Mouse (Mus musculus): ENCODE data around the gene Pomgnt1. TPM values are rescaled to one million over a fixed set of nuclear protein-coding genes. Genes with fewer than 3 reads are reported as not detected.

The Pomgnt1 gene
- polyA plus RNA-seq, 1 experiment from 2014 or later = 49.4 TPM

- no peaks in the 10 kb centered on the region for H3K36me3 ChIP-seq (ENCODE audit: control insufficient read depth, insufficient read depth, low read length)
- WGBS = 38% methylated on average over 8 of the region's 8 CpGs
- H3K9me3 ChIP-seq (replicated peaks; ENCODE audit: control insufficient read depth, low read length) = no peaks in the 10 kb centered on the region
- peak; percentile 54; the same call in 1 of the 2 replicates for ATAC-seq (ENCODE audit: insufficient read depth, low FRiP score)
- no peak overlapping the region for H3K9ac ChIP-seq (ENCODE audit: low read length)
- H3K27ac ChIP-seq (ENCODE audit: low read length) = peak overlapping the region; percentile 87
- peak overlapping the region; percentile 9; the same call in 1 of the 2 replicates for H3K4me3 ChIP-seq (replicated peaks; ENCODE audit: low read length)
- no peaks in the 10 kb centered on the region for H3K27me3 ChIP-seq (ENCODE audit: control insufficient read depth, insufficient read depth, low read length)
- H3K4me2 ChIP-seq (ENCODE audit: low read depth, low read length) = peak overlapping the region; percentile 38
- no peaks in the 10 kb centered on the region for H3K4me1 ChIP-seq (ENCODE audit: control insufficient read depth, insufficient read depth, low read length)
Measured at GRCm38 (mm10) chr4:116165708-116166407, 42.2 kb downstream of the Pomgnt1 start.

- peak within 1 kb of the TSS; percentile 24 for H3K4me3 ChIP-seq (replicated peaks; ENCODE audit: low read length)
- no peaks in the 10 kb centered on the region for H3K4me1 ChIP-seq (ENCODE audit: control insufficient read depth, insufficient read depth, low read length)
- no peaks in the 10 kb centered on the region for H3K27me3 ChIP-seq (ENCODE audit: control insufficient read depth, insufficient read depth, low read length)
- H3K9ac ChIP-seq (ENCODE audit: low read length) = peak within 1 kb of the TSS; percentile 43
- H3K36me3 ChIP-seq (ENCODE audit: control insufficient read depth, insufficient read depth, low read length) = no peaks in the 10 kb centered on the region
- ATAC-seq (ENCODE audit: insufficient read depth, low FRiP score) = peak; percentile 56
- peak within 1 kb of the TSS; percentile 64 for H3K27ac ChIP-seq (ENCODE audit: low read length)
- H3K4me2 ChIP-seq (ENCODE audit: low read depth, low read length) = peak within 1 kb of the TSS; percentile 38
- WGBS = 25% methylated on average over 7 of the region's 7 CpGs
- no peaks in the 10 kb centered on the region for H3K9me3 ChIP-seq (replicated peaks; ENCODE audit: control insufficient read depth, low read length)
Measured at GRCm38 (mm10) chr4:116167404-116167803, 43.8 kb downstream of the Pomgnt1 start, which contains the start of gene Tspan1. Gene Tspan1 (minus strand): TSS chr4:116167601.

- ATAC-seq (ENCODE audit: insufficient read depth, low FRiP score) = 0 out of 2 replicates have a peak, but pooled peaks have one; percentile 23
- no peak overlapping the region for H3K4me2 ChIP-seq (ENCODE audit: low read depth, low read length)
- no peaks in the 10 kb centered on the region for H3K4me1 ChIP-seq (ENCODE audit: control insufficient read depth, insufficient read depth, low read length)
- H3K36me3 ChIP-seq (ENCODE audit: control insufficient read depth, insufficient read depth, low read length) = no peaks in the 10 kb centered on the region
- H3K9ac ChIP-seq (ENCODE audit: low read length) = no peak overlapping the region
- H3K9me3 ChIP-seq (replicated peaks; ENCODE audit: control insufficient read depth, low read length) = no peaks in the 10 kb centered on the region
- no peak overlapping the region for H3K4me3 ChIP-seq (replicated peaks; ENCODE audit: low read length)
- 66% methylated on average over 8 of the region's 8 CpGs for WGBS
- no peak overlapping the region for H3K27ac ChIP-seq (ENCODE audit: low read length)
- H3K27me3 ChIP-seq (ENCODE audit: control insufficient read depth, insufficient read depth, low read length) = no peaks in the 10 kb centered on the region
Measured at GRCm38 (mm10) chr4:116168617-116169352, 45.1 kb downstream of the Pomgnt1 start.

- Histone ChIP-seq H3K4me3 (replicated peaks; ENCODE audit: low read length) (no peak overlapping the region), H3K36me3 (ENCODE audit: control insufficient read depth, insufficient read depth, low read length) (no peaks in the 10 kb centered on the region), H3K27me3 (ENCODE audit: control insufficient read depth, insufficient read depth, low read length) (no peaks in the 10 kb centered on the region), H3K4me2 (ENCODE audit: low read depth, low read length) (no peak overlapping the region), H3K9me3 (replicated peaks; ENCODE audit: control insufficient read depth, low read length) (no peaks in the 10 kb centered on the region), H3K4me1 (ENCODE audit: control insufficient read depth, insufficient read depth, low read length) (no peaks in the 10 kb centered on the region; the same call in 1 of the 2 replicates), H3K27ac (ENCODE audit: low read length) (no peak overlapping the region), H3K9ac (ENCODE audit: low read length) (no peak overlapping the region)
- 66% methylated on average over 3 of the region's 3 CpGs for WGBS
- ATAC-seq (ENCODE audit: insufficient read depth, low FRiP score) = no peak
Measured at GRCm38 (mm10) chr4:116169353-116169672, 45.7 kb downstream of the Pomgnt1 start.

GRCm38 (mm10) chr4:116173072-116173471, 49.4 kb downstream of the Pomgnt1 start, which contains the start of the genes 1700042G07Rik and Gm49337:
Gene 1700042G07Rik (plus strand): TSS chr4:116173372.
Gene Gm49337 (plus strand): TSS chr4:116173384.
- Histone ChIP-seq H3K27me3 (ENCODE audit: control insufficient read depth, insufficient read depth, low read length) (no peaks in the 10 kb centered on the region), H3K36me3 (ENCODE audit: control insufficient read depth, insufficient read depth, low read length) (no peaks in the 10 kb centered on the region), H3K9ac (ENCODE audit: low read length) (no peak within 1 kb of the TSS), H3K4me3 (replicated peaks; ENCODE audit: low read length) (no peak within 1 kb of the TSS), H3K4me1 (ENCODE audit: control insufficient read depth, insufficient read depth, low read length) (peaks cover 24% of the 10 kb centered on the region), H3K9me3 (replicated peaks; ENCODE audit: control insufficient read depth, low read length) (no peaks in the 10 kb centered on the region), H3K4me2 (ENCODE audit: low read depth, low read length) (no peak within 1 kb of the TSS), H3K27ac (ENCODE audit: low read length) (peak within 1 kb of the TSS; percentile 24; the same call in 1 of the 2 replicates)
- no peak for ATAC-seq (ENCODE audit: insufficient read depth, low FRiP score)
- WGBS = 83% methylated on average over 6 of the region's 6 CpGs

GRCm38 (mm10) chr4:116173752-116174151, 50.1 kb downstream of the Pomgnt1 start:
- Histone ChIP-seq H3K36me3 (ENCODE audit: control insufficient read depth, insufficient read depth, low read length) (no peaks in the 10 kb centered on the region), H3K4me2 (ENCODE audit: low read depth, low read length) (no peak overlapping the region), H3K27ac (ENCODE audit: low read length) (no peak overlapping the region), H3K4me3 (replicated peaks; ENCODE audit: low read length) (no peak overlapping the region), H3K9me3 (replicated peaks; ENCODE audit: control insufficient read depth, low read length) (no peaks in the 10 kb centered on the region), H3K9ac (ENCODE audit: low read length) (no peak overlapping the region), H3K27me3 (ENCODE audit: control insufficient read depth, insufficient read depth, low read length) (no peaks in the 10 kb centered on the region), H3K4me1 (ENCODE audit: control insufficient read depth, insufficient read depth, low read length) (peaks cover 24% of the 10 kb centered on the region)
- no peak for ATAC-seq (ENCODE audit: insufficient read depth, low FRiP score)
- 86% methylated on average over 4 of the region's 4 CpGs for WGBS

- ATAC-seq (ENCODE audit: insufficient read depth, low FRiP score) = 0 out of 2 replicates have a peak, but pooled peaks have one; percentile 19
- Histone ChIP-seq H3K4me1 (ENCODE audit: control insufficient read depth, insufficient read depth, low read length) (peaks cover 24% of the 10 kb centered on the region), H3K36me3 (ENCODE audit: control insufficient read depth, insufficient read depth, low read length) (no peaks in the 10 kb centered on the region), H3K9ac (ENCODE audit: low read length) (no peak overlapping the region), H3K27me3 (ENCODE audit: control insufficient read depth, insufficient read depth, low read length) (no peaks in the 10 kb centered on the region), H3K4me2 (ENCODE audit: low read depth, low read length) (no peak overlapping the region), H3K4me3 (replicated peaks; ENCODE audit: low read length) (no peak overlapping the region), H3K9me3 (replicated peaks; ENCODE audit: control insufficient read depth, low read length) (no peaks in the 10 kb centered on the region), H3K27ac (ENCODE audit: low read length) (peak overlapping the region; percentile 60)
- WGBS = 38% methylated on average over 6 of the region's 6 CpGs
Measured at GRCm38 (mm10) chr4:116174466-116175116, 51.0 kb downstream of the Pomgnt1 start.

- H3K9me3 ChIP-seq (replicated peaks; ENCODE audit: control insufficient read depth, low read length) = no peaks in the 10 kb centered on the region
- H3K27me3 ChIP-seq (ENCODE audit: control insufficient read depth, insufficient read depth, low read length) = no peaks in the 10 kb centered on the region
- peak overlapping the region; percentile 60 for H3K27ac ChIP-seq (ENCODE audit: low read length)
- no peak overlapping the region for H3K4me3 ChIP-seq (replicated peaks; ENCODE audit: low read length)
- ATAC-seq (ENCODE audit: insufficient read depth, low FRiP score) = no peak
- H3K4me2 ChIP-seq (ENCODE audit: low read depth, low read length) = no peak overlapping the region
- H3K4me1 ChIP-seq (ENCODE audit: control insufficient read depth, insufficient read depth, low read length) = peaks cover 24% of the 10 kb centered on the region
- no peaks in the 10 kb centered on the region for H3K36me3 ChIP-seq (ENCODE audit: control insufficient read depth, insufficient read depth, low read length)
- H3K9ac ChIP-seq (ENCODE audit: low read length) = no peak overlapping the region
Measured at GRCm38 (mm10) chr4:116175136-116175535, 51.5 kb downstream of the Pomgnt1 start.

Data from stomach, embryonic 16.5 days (tissue).